Mouse (Mus musculus): Measurements from ENCODE around the gene Fpgs. TPM values are rescaled to one million over a fixed set of nuclear protein-coding genes. Genes with fewer than 3 reads are reported as not detected.

Gene Fpgs
- 36.1 and 36.2 TPM in 2 replicates for polyA plus RNA-seq (2015; fragmentation: Nextera tagmentation; extraction: Ambion mirVana)

DNA sequence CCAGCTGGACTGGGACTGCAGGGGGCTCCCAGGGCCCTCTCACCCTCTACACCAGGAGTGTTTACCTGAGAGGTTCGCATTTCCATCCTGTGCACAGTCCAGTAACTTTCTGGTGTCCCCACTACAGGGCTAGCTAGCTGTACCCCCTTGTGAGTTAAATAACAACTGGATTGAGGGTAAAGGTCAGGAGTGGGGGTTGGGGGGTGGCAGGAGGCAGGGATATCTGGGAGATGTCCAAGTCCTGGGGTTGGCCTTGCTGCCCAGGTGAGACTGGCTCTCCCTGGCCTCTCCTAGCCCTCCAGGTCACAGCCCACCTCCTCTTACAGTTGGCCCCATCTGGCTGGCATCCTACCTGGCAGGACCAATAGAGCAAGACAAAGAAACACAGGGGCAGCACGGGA is at the start of gene Fpgs:
Gene Fpgs (minus strand): TSS at position 125 of the 401 bp plus-strand sequence.
- no peak within 1 kb of the TSS for H3K4me2 ChIP-seq (ENCODE audit: low read length)
- peaks cover 39% of the 10 kb centered on the region for H3K36me3 ChIP-seq (ENCODE audit: insufficient read depth, low read length)
- no peaks in the 10 kb centered on the region for H3K9me3 ChIP-seq (replicated peaks; ENCODE audit: low read length)
- no peaks in the 10 kb centered on the region for H3K27me3 ChIP-seq (ENCODE audit: insufficient read depth, low read length)
- H3K4me3 ChIP-seq (replicated peaks; ENCODE audit: low read depth, low read length) = no peak within 1 kb of the TSS
- 30% methylated on average over 2 of the region's 2 CpGs for WGBS
- ATAC-seq (replicated peaks; ENCODE audit: low FRiP score, low read depth) (peak; percentile 15; the same call in 1 of the 2 replicates), DNase-seq (ENCODE audit: low spot score) (no peak)
- 0 out of 2 replicates have a peak, but pooled peaks cover 3% of the 10 kb centered on the region for H3K4me1 ChIP-seq (replicated peaks; ENCODE audit: insufficient read depth, low read length)
- no peak for TF ChIP-seq CTCF (IDR thresholded peaks at IDR 0.05; ENCODE audit: low read depth)
- H3K9ac ChIP-seq (ENCODE audit: low read depth, low read length) = no peak within 1 kb of the TSS
- H3K27ac ChIP-seq = peak within 1 kb of the TSS; percentile 66

DNA sequence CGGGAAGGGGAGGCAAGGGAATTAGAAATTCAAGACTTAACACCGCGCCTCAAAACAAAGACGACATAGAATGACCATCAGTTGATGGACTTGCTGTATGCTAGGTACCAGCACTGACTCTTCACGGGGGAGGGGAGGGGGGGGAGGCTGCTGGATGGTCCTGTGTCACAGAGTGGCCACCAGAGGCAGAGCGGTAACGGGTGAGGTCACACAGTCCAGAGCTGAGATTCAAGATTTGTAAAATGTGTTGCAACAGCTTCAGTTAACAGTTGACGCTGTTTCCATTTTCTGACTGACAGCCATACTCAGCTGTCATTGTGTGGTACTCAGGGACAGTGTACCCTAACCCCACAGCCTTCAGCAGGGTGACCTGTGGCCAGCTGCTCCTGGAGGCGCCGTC is 48.2 kb upstream of the Fpgs start:
- Histone ChIP-seq H3K9me3 (replicated peaks; ENCODE audit: low read length) (no peaks in the 10 kb centered on the region), H3K36me3 (ENCODE audit: insufficient read depth, low read length) (peaks cover 35% of the 10 kb centered on the region; the same call in 1 of the 2 replicates), H3K4me1 (replicated peaks; ENCODE audit: insufficient read depth, low read length) (0 out of 2 replicates have a peak, but pooled peaks cover 5% of the 10 kb centered on the region), H3K9ac (ENCODE audit: low read depth, low read length) (no peak overlapping the region), H3K4me2 (ENCODE audit: low read length) (peak overlapping the region; percentile 61), H3K27me3 (ENCODE audit: insufficient read depth, low read length) (no peaks in the 10 kb centered on the region), H3K27ac (no peak overlapping the region), H3K4me3 (replicated peaks; ENCODE audit: low read depth, low read length) (0 out of 2 replicates have a peak overlapping the region, but pooled peaks have one; percentile 26)
- no peak for ATAC-seq (replicated peaks; ENCODE audit: low FRiP score, low read depth)
- 68% methylated on average over 10 of the region's 10 CpGs for WGBS
- TF ChIP-seq CTCF (IDR thresholded peaks at IDR 0.05; ENCODE audit: low read depth) = peak; percentile 53
- peak; percentile 49 for DNase-seq (ENCODE audit: low spot score)

- Histone ChIP-seq H3K4me2 (ENCODE audit: low read length) (peak overlapping the region; percentile 61), H3K9me3 (replicated peaks; ENCODE audit: low read length) (no peaks in the 10 kb centered on the region), H3K4me1 (replicated peaks; ENCODE audit: insufficient read depth, low read length) (0 out of 2 replicates have a peak, but pooled peaks cover 5% of the 10 kb centered on the region), H3K27ac (peak overlapping the region; percentile 3), H3K4me3 (replicated peaks; ENCODE audit: low read depth, low read length) (peak overlapping the region; percentile 26), H3K27me3 (ENCODE audit: insufficient read depth, low read length) (no peaks in the 10 kb centered on the region), H3K36me3 (ENCODE audit: insufficient read depth, low read length) (peaks cover 35% of the 10 kb centered on the region; the same call in 1 of the 2 replicates), H3K9ac (ENCODE audit: low read depth, low read length) (no peak overlapping the region)
- 35% methylated on average over 8 of the region's 10 CpGs for WGBS
- TF ChIP-seq CTCF (IDR thresholded peaks at IDR 0.05; ENCODE audit: low read depth) = no peak
- ATAC-seq (replicated peaks; ENCODE audit: low FRiP score, low read depth) (no peak), DNase-seq (ENCODE audit: low spot score) (no peak)
Measured at GRCm38 (mm10) chr2:32751665-32752033, 47.7 kb upstream of the Fpgs start.

DNA sequence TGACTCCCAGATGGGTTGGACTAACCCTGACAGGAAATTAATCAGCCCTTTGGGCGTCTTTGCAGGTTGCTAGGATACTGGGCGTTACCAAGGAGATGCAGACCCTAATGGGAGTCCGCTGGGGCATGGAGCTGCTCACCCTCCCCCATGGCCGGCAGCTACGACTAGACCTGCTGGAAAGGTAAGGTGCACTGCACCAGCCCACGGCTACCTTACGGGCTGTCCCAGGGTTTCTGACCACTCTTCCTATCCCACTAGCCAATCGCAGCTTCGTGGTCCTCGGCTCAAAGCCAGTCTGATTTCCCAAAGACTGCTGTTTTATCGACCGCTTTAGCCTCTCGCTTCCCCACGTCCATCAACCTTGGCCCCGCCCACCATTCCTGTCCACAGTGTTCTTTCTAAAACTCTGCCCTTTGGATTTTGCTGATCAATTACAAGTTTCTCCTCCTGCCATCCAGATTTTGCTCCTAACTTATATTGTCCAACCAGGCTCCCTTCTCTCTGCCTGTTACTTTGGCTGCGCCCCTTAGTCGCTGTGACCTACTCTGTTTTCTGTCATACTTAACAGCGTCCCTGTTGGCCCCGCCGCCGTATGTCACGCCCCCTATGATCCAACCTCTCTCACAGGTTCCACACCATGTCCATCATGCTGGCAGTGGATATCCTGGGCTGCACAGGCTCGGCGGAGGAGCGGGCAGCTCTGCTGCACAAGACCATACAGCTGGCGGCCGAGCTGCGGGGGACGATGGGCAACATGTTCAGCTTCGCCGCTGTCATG is 47.1 kb upstream of the Fpgs start:
- 21% methylated on average over 31 of the region's 31 CpGs for WGBS
- Histone ChIP-seq H3K27ac (peak overlapping the region; percentile 3), H3K9me3 (replicated peaks; ENCODE audit: low read length) (no peaks in the 10 kb centered on the region), H3K4me1 (replicated peaks; ENCODE audit: insufficient read depth, low read length) (0 out of 2 replicates have a peak, but pooled peaks cover 5% of the 10 kb centered on the region), H3K4me3 (replicated peaks; ENCODE audit: low read depth, low read length) (peak overlapping the region; percentile 26), H3K9ac (ENCODE audit: low read depth, low read length) (no peak overlapping the region), H3K36me3 (ENCODE audit: insufficient read depth, low read length) (peaks cover 35% of the 10 kb centered on the region; the same call in 1 of the 2 replicates), H3K4me2 (ENCODE audit: low read length) (peak overlapping the region; percentile 61), H3K27me3 (ENCODE audit: insufficient read depth, low read length) (no peaks in the 10 kb centered on the region)
- peak; percentile 22; the same call in 1 of the 2 replicates for TF ChIP-seq CTCF (IDR thresholded peaks at IDR 0.05; ENCODE audit: low read depth)
- peak; percentile 91 for ATAC-seq (replicated peaks; ENCODE audit: low FRiP score, low read depth)
- peak; percentile 85 for DNase-seq (ENCODE audit: low spot score)

DNA sequence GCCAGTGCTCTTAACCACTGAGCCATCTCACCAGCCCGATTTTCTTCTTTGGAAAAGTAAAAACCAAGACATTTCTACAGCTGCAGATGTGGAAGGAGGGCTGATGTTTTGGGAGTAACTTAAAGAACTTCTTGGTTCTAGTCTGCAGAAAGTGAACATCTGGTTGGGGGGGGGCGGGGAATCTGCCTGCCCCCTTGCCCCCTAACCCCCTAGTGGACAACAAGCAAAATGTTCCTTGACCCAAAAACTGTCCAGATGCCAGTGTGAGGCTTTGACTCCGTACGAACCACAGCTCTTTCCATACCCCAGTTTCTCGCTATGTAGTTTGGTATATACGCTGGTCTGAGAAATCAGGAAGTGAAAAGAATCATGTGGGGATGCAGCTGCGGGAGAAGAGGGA is 46.3 kb upstream of the Fpgs start:
- no peak overlapping the region for H3K27ac ChIP-seq
- H3K9me3 ChIP-seq (replicated peaks; ENCODE audit: low read length) = no peaks in the 10 kb centered on the region
- DNase-seq (ENCODE audit: low spot score) (no peak), ATAC-seq (replicated peaks; ENCODE audit: low FRiP score, low read depth) (no peak)
- H3K36me3 ChIP-seq (ENCODE audit: insufficient read depth, low read length) = peaks cover 40% of the 10 kb centered on the region; the same call in 1 of the 2 replicates
- H3K27me3 ChIP-seq (ENCODE audit: insufficient read depth, low read length) = no peaks in the 10 kb centered on the region
- H3K9ac ChIP-seq (ENCODE audit: low read depth, low read length) = no peak overlapping the region
- H3K4me2 ChIP-seq (ENCODE audit: low read length) = no peak overlapping the region; the same call in 1 of the 2 replicates
- WGBS = 79% methylated on average over 7 of the region's 7 CpGs
- TF ChIP-seq CTCF (IDR thresholded peaks at IDR 0.05; ENCODE audit: low read depth) = peak; percentile 36; the same call in 1 of the 2 replicates
- no peak overlapping the region for H3K4me3 ChIP-seq (replicated peaks; ENCODE audit: low read depth, low read length)
- H3K4me1 ChIP-seq (replicated peaks; ENCODE audit: insufficient read depth, low read length) = 0 out of 2 replicates have a peak, but pooled peaks cover 5% of the 10 kb centered on the region

DNA sequence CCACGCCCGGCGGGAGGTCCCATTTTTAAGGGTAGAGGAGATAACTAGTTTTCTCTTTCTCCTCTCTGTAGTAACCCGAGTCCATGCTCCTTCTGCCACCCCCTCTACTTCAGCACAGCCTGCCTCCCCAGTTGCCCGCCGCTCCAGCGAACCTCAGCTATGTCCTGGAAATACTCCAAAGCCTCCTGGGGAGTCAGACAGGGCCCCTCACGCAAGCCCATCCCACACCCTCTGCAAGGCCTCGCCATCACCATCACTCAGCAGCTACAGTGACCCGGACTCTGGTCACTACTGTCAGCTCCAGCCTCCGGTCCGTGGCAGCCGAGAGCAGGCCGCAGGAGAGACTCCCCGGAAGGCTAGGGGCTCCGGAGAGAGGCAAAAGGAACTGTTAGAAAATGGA is 45.1 kb upstream of the Fpgs start:
- no peak for TF ChIP-seq CTCF (IDR thresholded peaks at IDR 0.05; ENCODE audit: low read depth)
- H3K36me3 ChIP-seq (ENCODE audit: insufficient read depth, low read length) = peaks cover 33% of the 10 kb centered on the region; the same call in 1 of the 2 replicates

More for the DNA sequence above, 45.1 kb upstream of the Fpgs start:
- H3K4me1 ChIP-seq (replicated peaks; ENCODE audit: insufficient read depth, low read length) = 0 out of 2 replicates have a peak, but pooled peaks cover 5% of the 10 kb centered on the region
- H3K27me3 ChIP-seq (ENCODE audit: insufficient read depth, low read length) = no peaks in the 10 kb centered on the region
- no peak overlapping the region for H3K4me3 ChIP-seq (replicated peaks; ENCODE audit: low read depth, low read length)
- DNase-seq (ENCODE audit: low spot score) = no peak
- no peak overlapping the region for H3K9ac ChIP-seq (ENCODE audit: low read depth, low read length)
- H3K9me3 ChIP-seq (replicated peaks; ENCODE audit: low read length) = no peaks in the 10 kb centered on the region
- WGBS = 80% methylated on average over 16 of the region's 16 CpGs
- H3K4me2 ChIP-seq (ENCODE audit: low read length) = no peak overlapping the region
- no peak for ATAC-seq (replicated peaks; ENCODE audit: low FRiP score, low read depth)
- no peak overlapping the region for H3K27ac ChIP-seq
